Mouse (Mus musculus): ENCODE measurements at regions not wholly inside any gene's neighbourhood (a gene's known extent, or its start where the extent isn't known, plus 50 kb on each side); places are given as distances from the start of the nearest gene placed in this dataset.

DNA sequence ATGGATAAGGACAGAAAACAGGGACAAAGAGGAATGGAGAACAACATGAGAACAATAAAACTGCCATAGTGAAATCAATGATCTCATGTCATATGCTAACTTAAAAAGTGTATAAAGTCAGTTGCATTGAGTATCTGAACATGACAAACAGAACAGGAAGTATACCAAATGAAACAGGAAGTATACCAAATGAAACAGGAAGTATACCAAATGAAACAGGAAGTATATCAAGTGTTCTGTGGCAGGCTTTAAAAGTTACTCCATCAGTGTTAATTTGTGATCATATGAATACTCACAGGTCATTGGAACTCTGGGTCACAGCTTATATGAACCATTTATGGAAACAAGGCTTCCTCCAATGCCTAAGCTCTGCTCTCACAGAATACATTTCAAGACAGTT is 585.6 kb upstream of the Mgmt start:
- no peak for TF ChIP-seq POLR2A (IDR thresholded peaks at IDR 0.05; ENCODE audit: control insufficient read depth in 1 of 2, insufficient read depth in 1 of 2, low read depth in 1 of 2, low read length in 2 of 2, poor library complexity in 1 of 2)
- no peak for TF ChIP-seq ZMIZ1 (IDR thresholded peaks at IDR 0.05; ENCODE audit: low read depth, low read length)
- no peak for TF ChIP-seq GABPA (IDR thresholded peaks at IDR 0.05; ENCODE audit: low read depth, low read length)
- no peak for TF ChIP-seq ZNF384 (IDR thresholded peaks at IDR 0.05; ENCODE audit: low read depth, low read length)
- TF ChIP-seq CTCF (IDR thresholded peaks at IDR 0.05 in 2 of 3, conservative IDR thresholded peaks at IDR 0.05 in 1 of 3; ENCODE audit: control insufficient read depth in 1 of 3, insufficient read depth in 1 of 3, low read depth in 2 of 3, low read length in 3 of 3, poor library complexity in 1 of 3, severe bottlenecking in 1 of 3), result no peak
- no peak for TF ChIP-seq TCF12 (IDR thresholded peaks at IDR 0.05; ENCODE audit: low read depth, low read length)
- TF ChIP-seq POLR2AphosphoS2 (IDR thresholded peaks at IDR 0.05; ENCODE audit: low read length), result no peak

Data from MEL (cell line).